Mouse (Mus musculus): Measurements from ENCODE around the gene 3110009E18Rik.

Gene 3110009E18Rik

DNA sequence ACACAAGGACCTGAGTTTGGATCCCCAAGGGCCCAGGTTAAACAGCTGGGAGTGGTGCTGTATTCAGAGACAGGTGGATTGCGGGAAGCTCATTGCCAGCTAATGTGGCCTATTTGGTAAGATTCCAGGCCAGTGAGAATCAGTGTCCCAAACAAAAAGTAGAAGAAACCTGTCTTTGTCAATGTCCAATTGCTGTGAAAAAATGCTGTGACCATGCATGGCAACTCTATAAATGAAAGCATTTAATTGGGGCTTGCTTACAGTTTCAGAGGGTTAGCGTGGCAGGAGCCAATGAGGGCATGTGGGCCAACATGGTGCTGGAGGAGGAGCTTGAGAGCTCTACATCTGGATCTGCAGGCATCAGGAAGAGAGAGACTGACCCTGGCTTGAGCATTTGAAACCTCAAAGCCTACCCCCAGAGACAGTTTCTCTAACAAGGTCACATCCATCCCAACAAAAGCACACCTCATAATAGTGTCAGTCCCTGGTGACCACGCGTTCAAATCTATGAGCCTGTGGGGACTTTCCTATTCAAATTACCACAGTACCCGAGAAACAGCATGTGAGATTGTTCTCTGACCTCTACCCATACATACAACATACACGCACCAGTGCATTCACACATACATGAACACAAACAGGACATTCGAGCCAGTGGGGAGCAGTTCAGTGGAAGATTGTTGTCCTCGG lies 24.7 kb downstream of the 3110009E18Rik start:
- no peak for DNase-seq

DNA sequence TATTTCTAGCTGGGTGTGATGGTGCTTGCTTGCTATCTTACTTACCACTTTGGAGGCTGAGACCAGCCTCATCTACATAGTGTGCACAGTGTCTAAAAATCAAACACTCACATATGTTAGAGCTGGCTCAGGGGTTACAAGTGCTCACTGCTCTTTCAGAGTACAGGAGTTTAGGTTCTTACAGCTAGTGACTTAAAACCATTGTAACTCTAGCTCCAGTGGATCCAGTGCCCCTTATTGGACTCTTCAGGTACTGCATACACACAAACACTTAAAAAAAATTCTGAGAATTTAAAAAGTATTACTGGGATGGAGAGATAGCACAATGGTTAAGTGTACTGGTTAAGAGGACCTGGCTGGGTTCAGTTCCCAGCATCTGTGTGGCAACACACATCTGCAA lies 26.0 kb downstream of the 3110009E18Rik start:
- DNase-seq = no peak

DNA sequence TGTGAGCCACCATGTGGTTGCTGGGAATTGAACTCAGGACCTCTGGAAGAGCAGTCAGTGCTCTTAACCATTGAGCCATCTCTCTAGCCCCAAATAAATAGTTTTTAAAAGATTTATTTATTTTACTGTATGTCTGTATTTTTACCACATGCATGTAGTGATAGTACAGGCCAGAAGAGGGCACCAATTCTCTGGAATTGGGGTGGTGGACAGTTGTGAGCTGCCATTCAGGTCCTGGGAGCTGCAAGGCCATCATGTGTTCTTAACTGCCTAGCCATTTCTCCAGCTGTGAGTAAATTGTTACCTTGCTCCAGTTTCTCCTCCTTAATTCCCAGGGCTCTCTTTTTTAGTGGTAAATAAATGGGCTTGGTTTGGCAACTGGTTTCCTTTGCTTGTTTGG lies 33.2 kb downstream of the 3110009E18Rik start:
- no peak for DNase-seq

DNA sequence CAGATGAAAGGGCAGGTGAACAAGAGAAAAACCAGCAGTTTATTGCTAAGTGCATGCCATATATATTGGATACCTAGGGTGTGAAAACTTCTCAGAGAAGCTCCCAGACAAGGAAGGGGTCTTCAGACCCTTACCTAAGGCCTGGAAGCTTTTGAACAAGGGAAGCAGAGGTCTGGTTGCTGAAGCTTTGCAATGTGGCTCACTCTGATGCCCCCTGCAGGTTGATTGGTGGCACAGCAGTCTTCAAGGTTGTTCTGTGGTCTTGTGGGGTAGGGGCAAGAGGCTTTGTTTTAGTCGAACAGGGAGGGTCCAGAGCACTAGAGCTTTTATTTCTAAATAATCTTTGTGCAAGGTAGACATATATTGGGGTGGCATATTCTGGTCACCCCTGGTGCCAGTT lies 34.3 kb downstream of the 3110009E18Rik start:
- DNase-seq = peak; percentile 27

DNA sequence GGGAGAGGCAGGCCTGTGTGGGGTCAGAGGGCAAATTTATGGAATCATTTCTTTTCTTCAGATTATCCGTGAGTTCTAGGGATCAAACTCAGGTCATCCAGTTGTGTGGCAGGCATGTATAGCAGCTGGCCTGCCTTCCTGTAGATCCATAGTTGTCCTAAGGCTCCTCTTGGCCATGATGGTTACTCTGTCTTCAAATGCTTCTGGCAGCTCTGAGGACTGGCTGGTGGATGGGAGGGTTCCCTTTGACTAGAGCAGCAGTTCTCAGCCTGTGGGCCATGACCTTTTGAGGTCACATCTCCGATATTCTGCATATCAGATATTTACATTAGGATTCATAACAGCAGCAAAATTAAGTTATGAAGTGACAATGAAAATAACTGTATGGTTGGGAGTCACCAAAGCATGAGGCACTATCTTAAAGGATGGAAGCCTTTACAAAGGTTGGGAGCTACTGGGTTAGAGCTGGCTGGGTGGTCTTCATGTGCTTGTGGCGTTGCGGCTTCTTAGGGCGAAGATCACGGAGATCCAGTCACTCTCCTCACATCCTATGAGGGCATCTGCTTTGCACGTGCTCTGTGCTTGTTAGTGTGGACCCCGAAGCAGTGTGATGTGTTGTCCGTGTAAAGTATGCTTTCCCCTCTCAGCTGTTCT lies 37.6 kb downstream of the 3110009E18Rik start:
- DNase-seq = no peak

DNA sequence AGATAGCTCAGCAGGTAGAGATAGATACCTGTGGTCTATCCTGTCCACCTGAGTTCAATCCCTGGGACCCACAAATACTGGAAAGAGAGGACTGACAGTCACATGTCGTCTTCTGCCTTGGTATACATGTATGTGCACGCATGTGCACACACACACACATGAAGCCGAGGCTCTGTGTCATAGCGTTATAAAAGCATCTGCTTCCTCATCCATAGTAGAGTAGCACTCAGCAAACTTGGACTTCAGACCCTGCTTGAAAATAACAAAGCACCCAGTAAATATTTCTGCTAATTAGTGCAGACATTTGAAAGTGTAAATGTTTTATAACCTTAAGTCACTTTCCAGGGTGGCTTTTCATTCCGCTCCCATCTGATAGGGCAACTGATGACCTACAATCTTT lies 40.5 kb downstream of the 3110009E18Rik start:
- no peak for DNase-seq

DNA sequence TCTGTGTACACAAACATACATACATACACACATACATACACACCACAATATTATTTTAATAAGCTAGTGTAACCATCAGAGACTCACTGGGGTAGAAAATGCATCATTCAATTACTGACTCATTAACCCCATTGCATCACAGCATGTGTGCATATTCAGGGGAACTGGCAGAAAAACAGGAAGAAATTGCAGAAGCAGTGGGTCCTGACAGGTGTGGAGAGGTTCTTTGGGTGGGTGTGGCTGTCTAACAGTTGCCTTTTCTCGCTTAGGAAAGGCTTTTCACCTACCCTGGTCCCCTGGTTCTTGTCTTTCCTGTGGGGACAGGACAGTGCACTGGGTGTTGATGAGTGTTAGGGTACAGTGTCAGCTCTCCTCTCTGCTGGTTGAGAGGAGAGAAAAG lies 41.6 kb downstream of the 3110009E18Rik start:
- DNase-seq = no peak

DNA sequence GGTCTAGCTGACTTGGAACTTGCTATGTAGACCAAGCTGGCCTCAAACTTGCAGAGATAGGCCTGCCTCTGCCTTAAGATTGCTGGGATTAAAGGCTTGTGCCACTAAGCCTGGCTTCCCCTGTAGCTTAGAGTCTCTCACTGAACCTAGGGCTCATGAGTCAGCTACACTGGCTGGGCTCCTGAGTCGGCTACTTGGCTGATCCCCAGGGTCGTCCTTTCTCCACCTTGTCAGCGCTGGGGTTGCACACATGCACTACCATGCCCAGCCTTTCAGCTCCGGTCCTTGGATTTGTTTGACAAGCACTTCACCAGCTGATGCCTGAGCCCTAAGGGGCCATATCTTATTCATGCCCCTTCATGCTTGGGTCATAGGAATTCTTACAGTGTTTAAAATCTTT lies 47.0 kb downstream of the 3110009E18Rik start:
- DNase-seq = no peak

DNA sequence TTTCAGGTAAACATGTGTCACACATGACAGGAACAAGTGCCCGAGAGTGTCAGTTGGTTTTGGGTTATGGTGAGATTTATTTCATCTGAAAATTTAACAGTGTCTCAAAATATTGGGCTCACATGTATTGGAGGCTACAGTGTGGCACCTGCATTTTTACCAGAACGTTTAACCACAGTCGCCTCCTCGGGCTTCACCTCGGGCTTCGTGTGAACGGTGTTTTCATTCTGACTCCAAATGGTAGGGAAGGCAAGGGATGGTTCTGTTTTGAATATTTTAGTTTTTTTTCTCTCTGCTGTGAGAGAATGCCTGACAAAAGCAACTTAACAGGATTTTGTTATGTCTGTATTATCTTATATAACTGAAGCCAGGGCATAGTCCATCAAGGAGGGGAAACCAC lies 47.7 kb downstream of the 3110009E18Rik start:
- no peak for DNase-seq

DNA sequence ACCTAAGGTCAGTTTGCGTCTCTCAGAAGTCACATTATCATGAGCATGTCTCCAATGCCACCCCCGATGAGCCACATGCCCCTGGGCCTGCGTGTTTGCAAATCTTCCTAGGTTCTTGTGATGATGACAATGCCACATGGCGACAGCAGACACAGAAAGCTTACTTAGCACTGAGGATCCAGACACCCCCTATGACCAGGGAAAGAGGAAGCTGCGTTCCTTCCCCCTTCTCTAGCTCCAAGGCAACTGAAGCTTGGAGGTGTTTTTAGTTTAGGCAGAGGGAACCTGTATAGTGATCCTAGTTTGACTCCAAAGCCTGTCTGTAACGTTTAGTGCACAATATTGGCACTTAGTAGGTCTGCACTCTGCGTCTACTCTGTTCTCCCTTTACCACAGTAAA lies 49.3 kb downstream of the 3110009E18Rik start:
- no peak for DNase-seq

DNA sequence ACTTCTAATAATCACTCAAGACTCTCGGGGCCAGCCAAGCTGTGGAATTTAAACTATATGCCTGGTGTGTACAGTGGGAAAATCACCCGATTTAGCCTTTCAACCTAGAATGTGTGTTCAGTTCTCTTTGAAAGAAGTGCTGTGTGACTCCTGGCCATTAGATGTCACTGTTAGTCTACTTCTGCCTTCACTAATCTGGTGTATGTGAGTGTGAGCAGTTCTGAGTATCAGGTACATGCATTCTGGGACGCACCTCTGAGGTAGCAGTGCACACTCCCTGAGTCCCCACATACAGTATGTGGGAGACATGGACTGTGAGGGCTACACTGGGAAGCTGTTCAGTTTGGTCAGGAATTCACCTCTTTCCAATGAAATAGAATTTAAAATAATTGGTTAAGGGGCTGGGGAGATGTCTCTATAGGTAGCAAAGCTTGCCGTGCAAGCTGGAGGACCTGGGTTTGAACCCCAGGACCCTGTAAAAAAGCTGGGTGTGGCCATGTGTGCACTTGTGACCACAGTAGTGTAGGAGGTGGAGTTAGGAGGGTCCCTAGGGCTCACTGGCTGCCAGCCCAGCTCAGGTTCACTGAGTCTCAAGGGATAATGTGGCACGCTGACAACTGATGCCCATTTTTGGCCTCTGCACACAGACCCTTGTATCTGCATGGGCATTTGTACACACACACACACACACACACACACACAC lies 51.0 kb downstream of the 3110009E18Rik start:
- no peak for DNase-seq

DNA sequence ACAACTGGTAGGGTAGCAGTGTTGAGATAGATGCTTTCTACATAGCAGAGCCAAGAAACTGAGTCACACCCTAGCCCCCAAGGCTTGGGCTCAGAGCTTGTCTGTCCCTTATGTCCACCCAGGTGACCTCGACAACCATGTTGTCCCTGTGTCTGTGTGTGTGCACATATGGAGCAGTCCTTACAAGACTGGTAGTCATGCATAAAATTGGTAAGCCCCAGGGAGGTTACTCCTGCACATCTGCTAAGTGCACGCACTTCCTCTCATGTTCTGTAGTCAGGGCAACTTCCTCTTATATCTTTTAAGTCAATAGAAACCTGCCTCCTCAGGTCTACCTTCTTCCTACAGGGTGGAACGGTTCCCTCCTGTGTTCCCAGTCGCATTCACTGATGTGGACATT lies 54.0 kb downstream of the 3110009E18Rik start:
- no peak for DNase-seq

DNA sequence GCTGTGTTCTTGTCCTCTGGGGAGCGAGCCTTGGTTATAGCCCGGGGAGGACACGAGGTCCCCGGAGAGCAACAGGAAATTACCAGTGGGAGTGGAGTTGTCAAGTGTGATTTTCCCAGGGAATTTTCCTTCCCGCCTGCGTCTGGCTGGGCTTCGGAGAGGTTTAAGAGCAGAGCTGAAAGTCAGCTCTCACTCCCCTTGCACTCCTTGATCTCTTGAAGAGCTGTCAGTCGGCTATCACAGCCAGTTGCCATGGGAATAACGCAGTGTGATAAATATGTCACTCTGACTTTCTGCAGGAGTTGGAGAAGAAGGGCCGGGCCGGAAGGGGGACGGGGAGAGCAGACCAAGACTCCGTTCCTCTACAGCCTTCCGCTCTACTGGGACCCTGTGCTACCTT lies 55.3 kb downstream of the 3110009E18Rik start:
- DNase-seq = no peak

DNA sequence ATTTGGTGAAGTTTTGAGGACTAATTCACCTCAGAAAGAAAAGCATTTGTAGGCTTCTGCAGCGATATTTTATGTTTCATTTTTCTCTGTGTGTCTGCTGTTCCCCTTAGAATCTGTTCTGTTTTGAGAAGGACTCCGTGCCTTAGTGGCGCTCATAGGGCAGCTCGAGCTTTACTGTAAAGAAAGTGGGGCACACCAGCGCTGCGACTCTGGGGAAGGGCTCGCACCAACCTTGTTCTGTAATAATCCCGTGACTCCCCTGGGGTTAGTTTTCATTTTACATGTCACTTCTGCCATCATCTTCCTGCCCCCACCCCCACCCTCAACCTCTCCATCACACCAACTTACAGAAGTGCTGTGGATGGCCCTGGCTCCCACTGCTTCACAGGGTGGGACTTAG lies 56.2 kb downstream of the 3110009E18Rik start:
- DNase-seq = no peak

DNA sequence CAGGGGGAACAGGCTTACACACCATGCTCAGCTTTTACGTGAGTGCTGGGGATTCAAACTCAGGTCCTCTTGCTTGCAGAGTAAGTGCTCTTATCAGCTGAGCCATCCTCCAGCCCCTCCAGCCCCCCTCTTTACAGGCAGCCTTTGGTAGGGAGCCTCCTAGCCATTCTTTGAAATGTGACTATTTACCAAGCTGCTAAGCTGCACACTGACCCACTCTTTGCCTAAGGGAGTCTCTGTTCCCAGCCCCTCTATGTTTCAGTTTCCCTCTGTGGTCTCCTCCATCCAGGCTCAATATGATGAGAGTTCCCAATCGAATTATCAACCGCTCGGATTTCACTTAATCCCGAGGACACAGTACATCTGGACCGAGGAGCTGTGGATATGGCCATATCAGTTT lies 65.2 kb downstream of the 3110009E18Rik start:
- no peak for DNase-seq

DNA sequence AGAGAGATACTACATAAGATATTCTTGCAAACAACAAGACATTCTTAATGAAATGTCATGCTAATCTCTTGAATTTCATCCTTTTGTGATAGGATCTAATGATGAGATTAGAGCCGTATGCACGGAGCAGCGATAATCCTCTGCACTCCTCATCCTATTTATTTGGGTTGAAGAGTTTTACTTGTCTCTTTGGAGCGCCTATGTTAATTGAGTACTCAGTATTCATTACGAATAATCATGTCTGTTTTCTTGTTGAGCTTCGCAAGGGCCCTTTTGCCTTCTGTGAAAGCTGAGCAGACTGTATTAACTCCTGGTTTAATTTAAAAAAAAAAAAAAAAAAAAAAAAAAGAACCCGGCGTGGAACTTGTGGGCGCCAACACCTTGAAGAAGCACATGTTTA lies 65.7 kb downstream of the 3110009E18Rik start:
- no peak for DNase-seq

DNA sequence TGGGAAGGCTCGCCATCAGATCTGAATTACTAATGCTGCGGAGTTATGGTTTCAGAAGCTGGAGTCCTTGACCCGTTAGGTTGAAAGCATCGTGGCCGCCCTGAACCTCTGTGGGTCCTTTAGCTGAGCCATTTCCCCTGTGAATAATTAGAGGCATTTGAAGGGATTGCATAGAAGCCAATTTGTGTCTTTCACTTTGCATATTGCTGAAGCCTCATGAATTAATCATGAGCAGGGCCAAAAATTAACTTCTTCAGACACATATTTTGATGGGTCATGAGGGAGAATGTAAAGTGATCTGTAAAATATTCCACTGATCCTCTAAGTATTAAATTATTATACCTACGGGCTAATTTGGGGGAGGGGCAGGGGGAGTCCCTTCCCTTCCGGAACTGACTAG lies 66.1 kb downstream of the 3110009E18Rik start:
- DNase-seq = no peak

DNA sequence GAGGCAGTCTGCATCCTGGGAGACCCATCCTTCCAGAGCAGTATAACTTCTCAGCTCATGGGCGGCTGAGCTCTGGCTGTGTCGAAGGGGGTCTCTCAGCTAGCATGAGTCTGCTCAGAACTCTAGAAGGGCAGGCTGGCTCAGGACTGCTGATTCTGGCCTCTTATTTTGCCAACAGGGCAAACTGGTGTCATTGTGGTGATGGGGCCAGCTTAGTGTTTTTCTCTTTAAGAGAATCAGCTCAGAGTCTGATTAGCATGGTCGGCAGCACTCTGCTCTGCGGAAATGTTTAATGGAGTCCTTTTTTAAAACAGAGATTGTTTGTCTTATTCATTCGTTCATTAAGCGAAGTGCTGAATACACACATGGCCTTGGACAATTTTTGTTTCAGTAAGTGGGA lies 68.2 kb downstream of the 3110009E18Rik start:
- DNase-seq = peak; percentile 5

DNA sequence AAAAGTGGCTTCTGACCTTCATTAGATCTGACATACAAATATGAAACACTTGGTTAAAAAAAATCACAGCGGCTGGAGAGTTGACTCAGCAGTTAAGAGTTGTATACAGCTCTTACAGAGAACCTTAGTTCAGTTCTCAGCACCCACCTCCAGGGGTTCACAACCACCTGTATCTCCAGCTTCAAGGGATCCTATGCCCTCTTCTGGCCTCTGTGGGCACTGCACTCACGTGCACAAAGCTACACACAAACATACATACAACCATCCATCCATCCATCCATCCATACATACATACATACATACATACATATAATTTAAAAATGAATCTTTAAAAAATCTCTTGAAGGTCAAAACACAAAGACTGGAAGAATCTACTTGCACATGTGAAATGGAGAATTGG lies 69.3 kb downstream of the 3110009E18Rik start:
- DNase-seq = no peak

DNA sequence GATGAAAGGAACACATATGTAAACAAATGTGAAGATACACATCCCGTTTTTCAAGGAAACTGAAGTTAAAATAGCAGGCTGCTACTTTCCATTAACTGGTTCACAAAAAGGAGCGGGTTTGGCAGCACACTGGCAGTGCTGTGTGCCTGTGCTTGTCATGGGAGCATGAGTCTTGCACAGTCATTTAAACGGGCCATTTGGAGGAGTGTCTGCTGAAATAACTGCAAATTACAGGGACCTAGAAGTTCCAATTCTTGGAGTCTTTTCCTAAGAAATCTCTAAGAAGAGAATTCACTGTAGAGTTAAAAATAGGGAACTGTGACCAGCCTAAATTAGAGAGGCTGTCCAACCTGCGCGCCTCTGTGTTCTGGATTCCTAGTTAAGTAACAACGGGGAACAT lies 70.0 kb downstream of the 3110009E18Rik start:
- DNase-seq = no peak

DNA sequence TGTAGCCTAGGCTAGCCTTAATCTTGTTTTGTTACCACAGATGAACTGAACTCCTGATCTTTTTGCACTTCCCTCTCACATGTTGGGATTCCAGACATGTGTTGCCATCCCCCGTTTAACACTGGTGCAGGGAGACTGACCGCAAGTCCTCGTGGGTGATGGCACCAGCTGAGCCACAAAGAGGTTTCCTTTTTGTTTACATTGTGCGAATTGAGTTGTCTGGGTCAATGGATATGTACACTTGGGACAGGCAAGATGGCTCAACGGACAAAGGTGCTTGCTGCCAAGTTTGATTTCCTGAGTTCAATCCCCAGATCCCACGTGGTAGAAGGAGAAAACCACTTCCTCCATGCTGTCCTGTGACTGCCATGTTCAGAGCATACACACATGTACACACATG lies 71.3 kb downstream of the 3110009E18Rik start:
- DNase-seq = no peak

DNA sequence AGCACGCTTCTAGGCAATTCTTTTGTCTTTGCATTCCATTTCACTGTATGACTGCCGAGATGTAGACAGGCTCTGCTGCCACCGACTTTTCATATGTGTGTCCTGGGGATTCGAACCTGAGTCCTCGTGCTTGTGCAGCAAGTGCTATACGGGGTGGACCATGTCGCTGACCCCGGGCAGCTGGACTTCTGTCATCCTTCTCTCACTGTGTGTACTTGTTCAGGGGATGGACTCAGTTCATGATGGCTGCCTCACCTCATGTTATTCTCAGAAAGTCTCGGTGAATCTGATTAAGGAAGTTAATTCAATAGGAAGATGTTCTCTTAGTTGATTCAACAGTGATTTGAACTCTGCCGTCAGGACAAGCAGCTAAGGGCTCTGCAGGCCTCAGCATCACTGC lies 72.6 kb downstream of the 3110009E18Rik start:
- no peak for DNase-seq

DNA sequence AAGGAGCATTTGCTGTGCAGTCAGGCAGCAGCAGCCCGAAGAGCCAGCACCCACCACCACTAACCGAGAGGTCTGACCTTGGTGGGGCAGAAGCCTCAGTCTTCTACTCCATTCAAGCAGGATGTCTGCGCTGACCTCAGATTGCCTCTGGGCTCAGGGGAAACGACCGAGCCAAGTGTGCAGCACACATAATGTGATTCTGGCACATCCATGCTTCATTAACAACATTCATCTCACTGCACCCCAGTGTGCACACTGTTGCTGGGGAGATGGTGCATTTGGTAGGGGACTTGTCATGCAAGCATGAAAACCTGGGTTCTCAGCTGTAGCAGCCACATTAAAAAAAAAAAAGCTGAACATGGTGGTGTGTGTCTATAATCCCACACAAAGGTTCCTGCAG lies 75.0 kb downstream of the 3110009E18Rik start:
- no peak for DNase-seq

DNA sequence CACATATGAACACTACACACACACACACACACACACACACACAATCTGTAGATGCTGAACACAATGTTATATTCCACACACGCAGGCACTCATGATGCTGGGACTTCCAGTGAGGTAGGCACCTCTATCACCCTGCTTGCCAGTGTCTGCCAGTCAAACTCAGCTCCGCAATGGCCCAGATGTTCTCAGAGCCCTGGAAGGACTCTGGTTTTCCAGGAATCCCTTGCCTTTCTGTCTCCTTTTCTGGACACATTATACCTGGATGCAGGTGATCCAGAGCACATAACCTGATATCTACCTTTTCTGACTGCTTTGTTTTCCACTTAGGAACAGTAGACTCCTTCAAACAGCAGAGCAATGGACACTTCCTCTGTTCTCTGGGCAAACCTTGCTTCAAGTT lies 75.7 kb downstream of the 3110009E18Rik start:
- DNase-seq = no peak

All from cerebellum, adult 9-11 months (tissue).